Mouse (Mus musculus): ENCODE results near the gene Tmub2.

DNA sequence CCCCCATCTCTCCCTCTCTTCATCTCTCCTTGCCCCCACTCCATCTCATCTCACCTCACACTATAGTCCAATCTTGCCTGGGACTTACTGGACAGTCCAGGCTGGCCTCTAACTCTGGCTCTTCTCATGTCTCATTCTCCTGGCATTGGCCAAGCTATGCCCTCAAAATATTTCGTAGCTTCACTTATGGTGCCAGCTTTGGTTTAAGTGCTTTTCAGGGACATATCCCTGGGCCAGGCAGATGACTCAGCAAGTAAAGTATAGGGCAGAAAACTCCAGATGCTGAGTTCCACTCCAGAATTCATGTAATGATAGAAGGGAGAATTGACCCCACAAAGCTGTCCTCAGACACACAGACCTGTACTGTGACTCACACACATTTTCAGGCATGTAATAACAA lies 51.5 kb downstream of the Tmub2 start:
- TF ChIP-seq CTCF (IDR thresholded peaks at IDR 0.05; ENCODE audit: low read depth) (no peak), EP300 (IDR thresholded peaks at IDR 0.05; ENCODE audit: low read depth) (no peak)
